Mouse (Mus musculus): ENCODE data around the gene Lrrtm4. TPM values are rescaled to one million over a fixed set of nuclear protein-coding genes. Genes with fewer than 3 reads are reported as not detected.

Lrrtm4 gene
- total and polyA plus RNA-seq, 2 experiments from 2014 or later = 0.04 TPM; not detected in 1

DNA sequence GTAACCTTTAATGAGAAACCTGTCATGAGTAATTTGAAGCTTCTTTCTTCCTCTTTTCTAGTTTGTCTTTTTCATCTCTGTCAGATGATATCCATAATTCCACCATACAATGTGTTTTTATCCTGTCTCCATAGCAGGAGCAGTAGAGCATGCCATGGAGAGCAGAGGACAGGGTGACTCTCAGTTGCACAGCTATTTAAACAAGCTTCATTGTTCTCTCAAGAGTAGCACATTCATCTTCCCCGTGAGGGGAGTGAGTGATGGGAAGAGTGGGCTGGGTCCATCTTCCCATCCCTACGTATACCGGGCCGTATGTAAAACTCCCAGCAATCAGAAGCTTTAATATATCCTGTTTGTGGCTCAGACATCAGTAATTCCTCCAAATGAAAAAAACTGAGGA, 370.9 kb downstream of the Lrrtm4 start:
- no peak overlapping the region for H3K4me3 ChIP-seq (ENCODE audit: low read depth, low read length)
- H3K9ac ChIP-seq (replicated peaks; ENCODE audit: low read depth, low read length) = no peak overlapping the region
- H3K9me3 ChIP-seq (replicated peaks; ENCODE audit: control insufficient read depth, low read length) = no peaks in the 10 kb centered on the region
- H3K4me2 ChIP-seq (ENCODE audit: low read depth, low read length) = no peak overlapping the region
- no peaks in the 10 kb centered on the region for H3K4me1 ChIP-seq (ENCODE audit: control insufficient read depth, insufficient read depth)
- H3K36me3 ChIP-seq (replicated peaks; ENCODE audit: control insufficient read depth, insufficient read depth, low read length) = no peaks in the 10 kb centered on the region
- DNase-seq (ENCODE audit: low spot score) = no peak
- WGBS = 69% methylated on average over 4 of the region's 4 CpGs
- H3K27me3 ChIP-seq (ENCODE audit: control insufficient read depth, insufficient read depth, low read length) = no peaks in the 10 kb centered on the region
- no peak overlapping the region for H3K27ac ChIP-seq (ENCODE audit: low read depth)
- TF ChIP-seq CTCF (IDR thresholded peaks at IDR 0.05; ENCODE audit: low read depth) (no peak), EP300 (IDR thresholded peaks at IDR 0.05; ENCODE audit: low read depth) (no peak)
- ATAC-seq (ENCODE audit: insufficient read depth, low read depth) = no peak

DNA sequence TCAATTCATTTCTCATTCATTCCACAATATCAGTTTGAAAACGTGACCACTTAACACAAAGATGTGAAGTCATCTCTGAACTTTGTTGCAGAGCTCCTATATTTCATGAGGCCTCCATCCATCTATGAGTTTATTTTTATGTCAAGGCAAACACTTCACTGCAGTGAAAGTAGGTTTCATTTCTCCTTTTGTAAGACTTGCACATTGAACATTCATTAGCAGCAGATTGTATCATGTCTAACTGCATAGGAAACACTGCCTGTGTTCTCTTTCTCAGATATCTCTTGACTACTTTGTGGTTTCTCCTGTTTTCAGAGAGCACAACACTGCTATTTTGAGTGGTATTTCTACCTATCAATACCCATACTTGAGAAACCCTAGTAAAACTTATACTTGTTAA, 388.1 kb downstream of the Lrrtm4 start:
- TF ChIP-seq CTCF (IDR thresholded peaks at IDR 0.05; ENCODE audit: low read depth) (no peak), EP300 (IDR thresholded peaks at IDR 0.05; ENCODE audit: low read depth) (no peak)
- 55% methylated on average over 1 of the region's 1 CpGs for WGBS
- no peak overlapping the region for H3K9ac ChIP-seq (replicated peaks; ENCODE audit: low read depth, low read length)

DNA sequence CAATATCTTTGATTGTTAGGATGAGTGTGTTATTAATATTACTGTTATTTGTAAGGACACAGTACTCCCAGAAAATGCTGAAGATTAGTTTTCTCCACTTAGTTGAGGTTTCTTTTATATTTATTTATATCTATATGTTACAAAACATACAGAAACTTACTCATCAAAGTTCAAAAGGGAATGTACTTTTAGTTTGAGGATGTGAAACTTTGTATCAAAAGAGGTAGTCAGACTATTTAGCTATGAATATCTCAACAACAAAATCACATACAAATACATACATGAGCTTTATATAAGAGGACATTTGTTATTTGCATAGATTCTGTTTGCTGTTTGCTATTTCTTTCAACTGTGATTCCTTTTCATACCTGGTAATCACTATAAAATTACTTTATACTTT, 421.5 kb downstream of the Lrrtm4 start:
- no peak for TF ChIP-seq CTCF (IDR thresholded peaks at IDR 0.05; ENCODE audit: low read depth)
- no peak for TF ChIP-seq EP300 (IDR thresholded peaks at IDR 0.05; ENCODE audit: low read depth)
- ATAC-seq (ENCODE audit: insufficient read depth, low read depth) = no peak
- no peak overlapping the region for H3K27ac ChIP-seq (ENCODE audit: low read depth)

More for the DNA sequence above, 388.1 kb downstream of the Lrrtm4 start:
- Histone ChIP-seq H3K9me3 (replicated peaks; ENCODE audit: control insufficient read depth, low read length) (no peaks in the 10 kb centered on the region), H3K4me1 (ENCODE audit: control insufficient read depth, insufficient read depth) (no peaks in the 10 kb centered on the region), H3K36me3 (replicated peaks; ENCODE audit: control insufficient read depth, insufficient read depth, low read length) (no peaks in the 10 kb centered on the region), H3K27me3 (ENCODE audit: control insufficient read depth, insufficient read depth, low read length) (no peaks in the 10 kb centered on the region), H3K4me2 (ENCODE audit: low read depth, low read length) (no peak overlapping the region), H3K4me3 (ENCODE audit: low read depth, low read length) (no peak overlapping the region), H3K27ac (ENCODE audit: low read depth) (no peak overlapping the region)
- DNase-seq (ENCODE audit: low spot score) (no peak), ATAC-seq (ENCODE audit: insufficient read depth, low read depth) (no peak)

DNA sequence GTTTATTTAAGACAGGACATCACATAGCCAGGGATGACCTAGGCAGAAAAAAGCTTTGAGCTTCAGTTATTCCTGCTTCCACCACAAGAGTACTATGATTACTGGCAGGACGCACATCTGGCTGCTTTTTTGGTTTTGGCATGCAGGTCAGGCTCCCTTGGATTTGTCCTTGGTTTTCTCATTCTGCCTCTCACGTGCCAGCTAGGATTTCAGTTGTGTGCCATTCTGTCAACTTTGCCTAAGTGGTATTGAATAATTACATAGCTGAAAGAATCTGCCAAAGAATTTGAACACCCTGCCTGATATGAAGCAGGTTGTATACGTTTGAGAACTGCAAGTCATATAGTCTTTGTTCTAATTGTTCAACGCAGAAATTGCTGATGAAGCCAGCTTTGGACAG, 451.9 kb downstream of the Lrrtm4 start:
- no peak for DNase-seq (ENCODE audit: low spot score)
- Histone ChIP-seq H3K4me3 (ENCODE audit: low read depth, low read length) (no peak overlapping the region), H3K4me2 (ENCODE audit: low read depth, low read length) (no peak overlapping the region), H3K4me1 (ENCODE audit: control insufficient read depth, insufficient read depth) (no peaks in the 10 kb centered on the region), H3K27ac (ENCODE audit: low read depth) (no peak overlapping the region), H3K27me3 (ENCODE audit: control insufficient read depth, insufficient read depth, low read length) (no peaks in the 10 kb centered on the region), H3K9me3 (replicated peaks; ENCODE audit: control insufficient read depth, low read length) (no peaks in the 10 kb centered on the region), H3K9ac (replicated peaks; ENCODE audit: low read depth, low read length) (no peak overlapping the region), H3K36me3 (replicated peaks; ENCODE audit: control insufficient read depth, insufficient read depth, low read length) (no peaks in the 10 kb centered on the region)
- no peak for ATAC-seq (ENCODE audit: insufficient read depth, low read depth)
- 58% methylated on average over 4 of the region's 4 CpGs for WGBS
- TF ChIP-seq CTCF (IDR thresholded peaks at IDR 0.05; ENCODE audit: low read depth) = no peak
- TF ChIP-seq EP300 (IDR thresholded peaks at IDR 0.05; ENCODE audit: low read depth) = no peak

More for the DNA sequence above, 421.5 kb downstream of the Lrrtm4 start:
- no peak for DNase-seq (ENCODE audit: low spot score)
- H3K9me3 ChIP-seq (replicated peaks; ENCODE audit: control insufficient read depth, low read length) = no peaks in the 10 kb centered on the region
- no peaks in the 10 kb centered on the region for H3K4me1 ChIP-seq (ENCODE audit: control insufficient read depth, insufficient read depth)
- H3K4me3 ChIP-seq (ENCODE audit: low read depth, low read length) = no peak overlapping the region
- no peak overlapping the region for H3K9ac ChIP-seq (replicated peaks; ENCODE audit: low read depth, low read length)
- no peaks in the 10 kb centered on the region for H3K27me3 ChIP-seq (ENCODE audit: control insufficient read depth, insufficient read depth, low read length)
- H3K4me2 ChIP-seq (ENCODE audit: low read depth, low read length) = no peak overlapping the region
- no peaks in the 10 kb centered on the region for H3K36me3 ChIP-seq (replicated peaks; ENCODE audit: control insufficient read depth, insufficient read depth, low read length)

DNA sequence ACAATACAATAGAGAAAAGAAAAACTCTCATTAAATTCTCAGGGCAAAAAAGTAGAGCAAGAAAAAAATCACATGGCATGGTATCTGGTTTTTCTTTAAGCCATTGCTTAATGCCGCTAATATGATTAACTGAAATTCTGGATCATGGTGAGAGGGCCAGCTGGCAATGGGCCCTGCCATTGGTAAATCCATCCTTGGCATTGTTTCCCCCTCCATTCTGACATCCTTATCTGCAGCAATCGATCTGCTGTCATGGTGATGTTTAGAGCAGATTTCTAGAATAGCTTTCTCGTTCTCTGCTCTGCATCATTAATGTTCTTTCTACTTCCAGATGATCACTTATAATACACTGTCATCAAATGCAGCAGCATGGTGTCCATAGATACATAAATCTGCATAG, 457.5 kb downstream of the Lrrtm4 start:
- ATAC-seq (ENCODE audit: insufficient read depth, low read depth) = no peak
- 77% methylated on average over 3 of the region's 3 CpGs for WGBS

DNA sequence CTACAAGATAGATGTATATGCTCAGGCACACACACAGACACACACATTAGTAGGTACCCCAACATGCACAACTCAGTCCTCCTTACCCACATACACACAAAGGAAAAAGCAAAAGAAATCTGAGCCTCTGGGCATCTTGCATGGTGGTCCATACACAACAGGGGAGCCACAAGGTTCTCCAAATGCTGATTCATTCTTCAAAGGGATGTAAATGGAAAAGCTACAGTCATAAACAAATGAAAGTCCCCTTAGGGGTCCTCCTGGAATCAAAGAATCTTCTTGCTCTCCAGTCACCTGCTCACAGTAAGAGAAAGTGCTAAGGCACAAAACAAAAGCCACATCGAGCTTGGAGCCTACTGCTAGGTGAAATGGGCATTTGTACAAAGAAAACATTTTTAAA, 526.3 kb downstream of the Lrrtm4 start:
- H3K9ac ChIP-seq (replicated peaks; ENCODE audit: low read depth, low read length) = no peak overlapping the region
- no peaks in the 10 kb centered on the region for H3K36me3 ChIP-seq (replicated peaks; ENCODE audit: control insufficient read depth, insufficient read depth, low read length)
- H3K9me3 ChIP-seq (replicated peaks; ENCODE audit: control insufficient read depth, low read length) = no peaks in the 10 kb centered on the region
- H3K27me3 ChIP-seq (ENCODE audit: control insufficient read depth, insufficient read depth, low read length) = no peaks in the 10 kb centered on the region
- H3K4me2 ChIP-seq (ENCODE audit: low read depth, low read length) = no peak overlapping the region
- WGBS = 25% methylated on average over 1 of the region's 1 CpGs
- no peaks in the 10 kb centered on the region for H3K4me1 ChIP-seq (ENCODE audit: control insufficient read depth, insufficient read depth)
- DNase-seq (ENCODE audit: low spot score) (no peak), ATAC-seq (ENCODE audit: insufficient read depth, low read depth) (no peak)
- no peak for TF ChIP-seq CTCF (IDR thresholded peaks at IDR 0.05; ENCODE audit: low read depth)
- no peak for TF ChIP-seq EP300 (IDR thresholded peaks at IDR 0.05; ENCODE audit: low read depth)
- H3K4me3 ChIP-seq (ENCODE audit: low read depth, low read length) = no peak overlapping the region
- no peak overlapping the region for H3K27ac ChIP-seq (ENCODE audit: low read depth)

More for the DNA sequence above, 457.5 kb downstream of the Lrrtm4 start:
- Histone ChIP-seq H3K27ac (ENCODE audit: low read depth) (no peak overlapping the region), H3K9me3 (replicated peaks; ENCODE audit: control insufficient read depth, low read length) (no peaks in the 10 kb centered on the region), H3K9ac (replicated peaks; ENCODE audit: low read depth, low read length) (no peak overlapping the region), H3K4me2 (ENCODE audit: low read depth, low read length) (no peak overlapping the region), H3K4me1 (ENCODE audit: control insufficient read depth, insufficient read depth) (no peaks in the 10 kb centered on the region), H3K27me3 (ENCODE audit: control insufficient read depth, insufficient read depth, low read length) (no peaks in the 10 kb centered on the region), H3K36me3 (replicated peaks; ENCODE audit: control insufficient read depth, insufficient read depth, low read length) (no peaks in the 10 kb centered on the region), H3K4me3 (ENCODE audit: low read depth, low read length) (no peak overlapping the region)
- no peak for DNase-seq (ENCODE audit: low spot score)
- TF ChIP-seq EP300 (IDR thresholded peaks at IDR 0.05; ENCODE audit: low read depth) = no peak
- no peak for TF ChIP-seq CTCF (IDR thresholded peaks at IDR 0.05; ENCODE audit: low read depth)

Data from heart, postnatal 0 days (tissue).